Mouse (Mus musculus) lung, postnatal 36 days (tissue): ENCODE measurements around the gene Arhgef3.

Experiments used
- DNase-seq: peaks from one replicate; pipeline ENCODE4 v3.0.0; 2022; ENCODE audit warnings: mixed read lengths

Arhgef3 gene

DNA sequence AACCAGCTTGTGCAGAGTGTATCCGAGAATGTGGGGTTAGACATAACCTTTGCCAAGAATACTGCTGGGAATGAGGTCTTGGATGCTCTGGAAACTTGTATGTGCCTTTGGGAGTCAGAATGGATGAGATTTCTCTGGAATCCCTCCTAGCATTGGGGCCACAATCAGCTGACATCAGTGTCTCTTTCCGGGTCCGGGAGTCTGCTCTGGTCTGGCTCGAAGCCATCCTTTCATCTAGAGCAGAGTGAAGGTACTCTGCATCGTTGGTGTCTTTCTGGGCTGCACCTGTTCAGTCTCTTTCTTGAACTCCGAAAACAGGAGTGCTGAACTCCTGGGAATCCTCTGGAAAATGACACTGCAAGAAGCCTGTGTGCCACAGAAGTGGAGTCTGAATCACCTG, 1.3 kb downstream of the Arhgef3 start:
- peak; percentile 10 for DNase-seq

DNA sequence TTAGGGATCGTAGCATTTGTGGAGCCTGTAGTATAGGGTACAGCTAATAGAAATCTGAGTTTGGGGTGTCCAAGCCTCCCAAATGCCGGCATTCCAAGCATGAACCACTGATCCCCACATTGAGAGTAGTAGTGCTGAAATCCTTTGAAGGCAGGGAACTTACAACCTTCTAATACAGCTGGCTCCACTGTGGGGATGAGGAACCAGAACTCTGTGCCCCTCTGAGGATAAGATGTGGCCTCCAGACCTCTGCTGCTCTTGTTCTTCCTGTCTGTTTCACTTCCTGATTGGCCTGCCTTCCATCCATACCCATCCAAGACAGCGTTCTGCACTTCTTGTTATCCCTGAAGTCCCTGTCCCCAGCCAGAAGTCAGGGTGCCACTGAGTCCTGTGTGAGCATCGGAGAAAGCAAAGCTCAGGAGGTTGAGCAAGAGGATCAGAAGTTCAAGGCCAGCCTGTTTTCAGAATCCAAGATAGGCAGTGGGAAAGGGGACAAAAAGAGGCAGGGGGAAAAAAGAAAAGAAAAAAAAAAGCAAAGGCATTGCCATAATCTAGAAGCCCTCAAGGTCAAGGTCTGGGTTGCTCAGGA, 2.0 kb downstream of the Arhgef3 start:
- no peak for DNase-seq

DNA sequence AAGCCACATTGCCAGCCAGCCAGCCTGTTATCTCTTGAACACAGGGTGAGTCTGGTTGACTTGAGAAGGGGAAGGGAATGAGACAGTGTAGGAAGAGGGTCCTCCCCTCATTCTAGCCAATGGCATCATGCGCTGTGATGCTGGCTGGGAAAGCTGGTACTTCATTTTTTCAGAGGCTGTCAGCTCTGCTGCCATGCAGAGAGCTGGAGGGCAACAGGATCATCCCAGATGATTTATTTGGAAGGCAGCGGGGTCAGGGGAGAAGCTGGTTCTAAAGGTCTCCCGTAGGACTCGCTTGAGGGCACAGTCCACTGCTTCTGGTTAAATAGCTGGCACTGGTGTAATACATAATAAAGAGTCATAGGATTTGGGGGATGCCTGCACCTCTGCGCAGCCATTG, 3.8 kb downstream of the Arhgef3 start:
- no peak for DNase-seq

DNA sequence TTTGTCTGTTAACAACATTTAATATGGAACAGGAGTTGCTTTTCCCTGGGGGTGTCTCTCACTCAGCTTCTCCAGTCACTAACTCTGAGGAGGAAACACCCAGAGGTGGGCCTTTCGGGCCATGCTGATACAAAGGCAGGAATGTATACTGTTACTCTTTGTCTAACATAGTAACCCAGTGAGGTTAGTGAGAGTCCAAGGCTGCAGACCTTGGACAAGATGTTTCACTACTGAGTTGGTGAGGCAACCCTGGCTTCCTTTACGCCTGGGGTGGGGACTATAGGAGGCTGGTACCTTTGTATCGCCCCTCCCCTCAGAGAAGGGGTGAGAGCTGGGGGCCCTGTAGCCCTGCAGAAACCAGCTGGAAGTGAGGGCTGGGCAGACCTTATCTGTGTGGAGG, 7.9 kb downstream of the Arhgef3 start:
- DNase-seq = no peak

DNA sequence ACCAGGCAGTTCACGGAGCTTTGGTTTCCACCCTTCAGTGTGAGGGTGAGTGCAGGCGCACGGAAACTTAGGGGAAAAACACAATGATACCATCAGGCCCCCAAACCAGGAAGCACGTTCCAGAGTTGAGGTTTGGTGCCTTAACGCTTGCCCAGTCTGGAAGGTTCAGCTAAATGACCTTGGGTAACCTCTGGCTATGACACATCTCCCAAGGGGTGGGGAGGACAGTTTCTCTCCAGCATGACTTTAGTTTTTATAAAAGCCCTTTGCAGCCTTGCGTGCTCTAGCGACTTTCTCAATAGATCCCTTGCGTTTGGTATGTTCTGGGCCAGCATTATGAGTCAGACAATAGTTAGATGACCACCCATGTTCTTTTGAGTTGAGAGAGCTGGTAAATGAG, 8.8 kb downstream of the Arhgef3 start:
- peak; percentile 38 for DNase-seq

DNA sequence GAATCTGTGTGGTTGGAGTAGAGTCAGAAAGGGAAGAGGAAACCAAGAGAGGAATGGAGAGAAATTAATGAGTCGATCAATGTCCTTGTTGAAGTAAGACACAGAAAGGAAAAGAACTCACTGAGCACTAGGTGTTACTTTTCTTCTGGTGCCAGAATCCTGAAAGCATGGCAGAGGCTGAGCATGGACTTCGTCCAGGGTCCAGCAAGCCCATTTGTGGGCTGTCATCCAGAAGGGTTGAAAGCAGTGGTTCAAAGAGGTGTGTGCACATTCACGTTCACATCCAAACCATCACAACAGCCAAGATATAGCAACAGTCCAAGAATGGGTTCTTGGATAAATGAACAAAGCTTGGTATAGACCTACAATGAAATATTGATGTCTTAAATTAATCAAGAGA, 15.3 kb downstream of the Arhgef3 start:
- DNase-seq = no peak

DNA sequence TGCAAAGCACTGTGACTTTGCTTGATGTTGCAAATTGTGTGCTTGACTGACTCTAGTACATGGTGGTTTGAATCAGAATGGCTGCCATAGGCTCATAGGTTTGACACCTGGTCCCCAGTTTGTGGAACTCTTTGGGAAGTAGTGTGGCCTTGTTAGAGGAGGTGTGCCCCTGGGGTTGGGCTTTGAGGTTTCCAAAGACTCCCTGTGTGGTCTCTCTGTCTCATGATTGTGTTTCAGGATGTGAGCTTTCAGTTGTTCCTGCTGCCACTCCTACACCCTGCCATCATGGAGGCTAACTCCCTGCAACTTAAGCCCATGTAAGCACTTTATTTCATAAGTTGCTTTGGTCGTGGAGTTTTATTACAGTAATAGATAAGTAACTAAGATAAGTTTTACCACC, 16.0 kb downstream of the Arhgef3 start:
- DNase-seq = no peak

DNA sequence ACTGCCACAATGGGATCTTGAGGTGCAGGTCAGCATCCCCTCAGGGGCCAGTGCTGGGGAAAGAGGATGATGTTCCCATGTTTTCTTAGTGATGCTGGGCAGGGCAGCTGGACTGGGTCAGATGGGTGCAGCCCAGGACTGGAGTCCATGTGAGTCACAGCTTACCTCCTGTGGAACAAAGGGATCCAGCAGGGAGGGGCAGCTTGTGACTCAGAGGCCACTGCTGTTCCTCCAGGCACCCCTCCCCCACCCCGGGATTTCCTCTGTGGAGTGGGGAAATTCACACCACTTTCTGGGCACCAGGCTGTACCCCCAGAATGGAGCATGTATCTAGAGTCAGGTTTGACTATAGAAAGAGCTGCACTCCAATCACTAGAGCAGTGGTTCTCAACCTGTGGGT, 16.8 kb downstream of the Arhgef3 start:
- DNase-seq = no peak

DNA sequence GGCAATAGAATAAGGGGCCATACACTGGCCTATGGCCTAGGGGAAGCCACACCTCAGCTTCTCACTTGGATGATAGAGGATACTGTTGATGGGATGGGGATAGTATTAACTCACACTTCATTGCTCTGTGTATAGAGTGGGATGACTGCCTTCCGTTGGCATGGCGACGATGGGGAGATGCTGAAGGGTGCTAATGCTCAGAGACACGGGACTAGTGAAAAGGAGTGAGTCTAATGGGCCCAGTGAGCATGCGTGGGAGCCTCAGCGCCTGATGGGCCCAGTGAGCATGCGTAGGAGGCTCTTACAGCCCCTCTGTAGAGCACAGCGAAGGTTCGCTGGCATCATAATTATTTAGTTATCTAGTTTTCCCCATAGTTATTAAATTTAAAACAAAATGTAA, 24.2 kb downstream of the Arhgef3 start:
- DNase-seq = no peak

DNA sequence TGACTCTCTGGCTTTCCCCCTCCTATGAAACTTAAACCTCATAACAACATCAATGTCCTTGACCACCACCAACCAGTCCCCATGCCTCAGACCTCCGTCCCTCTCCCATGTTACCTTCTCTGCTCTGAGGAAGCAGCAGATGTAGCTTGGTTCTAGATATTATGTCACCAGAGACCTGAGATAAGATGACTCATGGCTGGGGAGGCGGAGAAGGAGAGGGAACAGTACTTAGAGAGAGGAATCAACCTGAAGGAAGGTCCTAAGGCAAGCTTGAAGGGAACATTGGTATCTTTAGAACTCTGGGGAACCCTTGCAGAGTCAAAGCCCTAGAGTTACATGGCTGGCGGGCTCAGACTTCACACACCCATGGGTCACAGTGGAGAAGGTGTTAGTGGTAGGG, 25.3 kb downstream of the Arhgef3 start:
- no peak for DNase-seq

DNA sequence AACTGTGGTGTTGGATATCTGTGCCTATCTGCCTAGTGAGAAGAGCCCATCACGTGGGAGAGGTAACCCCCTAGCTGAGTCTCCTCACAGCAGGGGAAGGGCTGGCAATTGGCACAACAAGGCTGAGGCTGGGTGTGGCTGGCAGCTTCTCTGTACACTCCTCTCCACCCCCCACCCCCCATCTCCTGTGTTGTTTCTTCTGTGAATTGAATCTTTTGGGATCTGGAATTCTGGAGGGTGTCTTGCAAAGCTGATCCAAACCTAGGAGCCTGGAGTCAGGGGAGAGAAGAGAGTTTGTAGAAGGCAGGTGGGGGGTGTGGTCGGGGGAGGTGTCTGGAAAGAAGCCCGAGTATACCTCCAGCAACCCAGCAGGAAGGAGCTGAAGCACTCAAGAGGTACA, 26.8 kb downstream of the Arhgef3 start:
- no peak for DNase-seq

DNA sequence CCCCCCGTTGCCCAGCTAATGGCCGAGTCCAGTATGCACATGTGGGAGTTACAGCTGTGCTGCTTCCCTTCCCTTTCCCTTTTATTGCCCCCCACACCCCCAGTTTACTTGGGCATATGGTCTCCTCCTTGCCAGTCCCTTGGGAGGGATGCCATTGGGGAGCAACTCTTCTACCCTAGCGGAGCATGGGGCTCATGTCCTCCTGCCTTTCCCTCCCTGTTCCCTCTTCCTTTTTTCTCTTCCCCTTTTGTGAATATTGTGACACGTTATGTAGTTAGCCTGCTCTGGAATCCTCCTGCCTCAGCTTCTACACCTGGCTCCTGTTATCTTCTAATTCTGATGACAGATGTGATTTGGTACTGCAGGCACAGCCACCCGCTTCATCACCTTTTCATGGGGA, 28.0 kb downstream of the Arhgef3 start:
- no peak for DNase-seq

DNA sequence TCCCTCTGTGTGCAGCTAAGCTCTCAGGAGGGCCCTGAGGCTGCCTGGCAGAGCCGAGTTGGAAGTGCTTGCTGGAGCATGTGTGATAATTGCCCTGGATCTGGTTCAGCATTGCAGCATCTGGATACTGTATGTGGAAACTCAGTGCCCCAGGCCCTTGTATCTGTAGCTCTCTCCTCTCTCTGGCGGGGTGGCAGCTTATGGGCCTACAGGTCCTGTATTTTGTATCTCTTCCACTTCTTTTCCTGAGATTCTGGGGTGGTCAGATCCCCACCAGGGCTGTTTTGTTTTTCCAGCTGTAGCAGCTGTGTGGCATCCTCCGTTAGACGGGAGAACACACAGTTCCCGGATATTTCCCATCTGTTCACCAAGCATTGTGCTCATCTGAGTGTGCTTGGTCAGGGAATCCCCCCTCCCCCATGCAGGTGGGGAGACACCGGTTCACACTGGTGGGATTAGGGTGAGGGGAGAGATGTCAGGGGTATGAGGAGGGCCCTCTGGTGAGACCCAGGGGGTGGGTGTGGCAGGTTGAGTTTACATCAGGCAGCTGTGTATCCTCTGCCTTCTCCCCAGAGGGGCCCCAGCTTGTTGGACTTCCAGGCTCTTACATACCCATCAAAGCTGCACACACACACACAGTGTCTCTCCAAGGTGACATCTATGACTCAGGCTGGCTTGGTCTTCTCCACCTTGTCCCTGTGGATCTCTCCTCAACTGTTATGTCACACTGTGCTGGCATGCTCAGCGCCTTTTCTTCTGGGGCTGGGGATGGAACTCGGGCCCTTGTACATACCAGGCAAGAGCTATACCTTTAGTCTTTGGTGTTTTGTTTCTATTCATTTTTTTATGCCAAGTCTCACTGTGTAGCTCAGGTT, 30.7 kb downstream of the Arhgef3 start:
- peak; percentile 45 for DNase-seq

DNA sequence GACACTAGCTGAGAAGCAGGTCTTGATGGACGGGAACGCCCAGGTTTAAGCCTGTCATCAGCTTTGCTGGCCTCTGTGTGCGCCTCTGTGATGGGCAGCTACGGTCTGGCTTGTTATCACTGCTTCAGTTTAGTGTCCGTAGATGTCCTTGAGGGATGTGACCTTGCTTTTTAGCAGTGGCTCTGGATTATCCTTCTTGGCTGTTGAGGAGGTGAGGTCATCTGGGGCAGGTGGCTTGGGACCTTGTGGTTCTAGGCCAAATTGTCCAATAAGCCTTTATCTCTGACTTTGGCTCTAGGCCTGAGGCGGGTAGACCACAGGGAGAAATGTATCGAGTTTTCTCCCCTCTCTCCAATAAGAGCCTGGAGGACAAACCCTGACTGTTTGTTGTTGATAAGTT, 33.0 kb downstream of the Arhgef3 start:
- DNase-seq = no peak

DNA sequence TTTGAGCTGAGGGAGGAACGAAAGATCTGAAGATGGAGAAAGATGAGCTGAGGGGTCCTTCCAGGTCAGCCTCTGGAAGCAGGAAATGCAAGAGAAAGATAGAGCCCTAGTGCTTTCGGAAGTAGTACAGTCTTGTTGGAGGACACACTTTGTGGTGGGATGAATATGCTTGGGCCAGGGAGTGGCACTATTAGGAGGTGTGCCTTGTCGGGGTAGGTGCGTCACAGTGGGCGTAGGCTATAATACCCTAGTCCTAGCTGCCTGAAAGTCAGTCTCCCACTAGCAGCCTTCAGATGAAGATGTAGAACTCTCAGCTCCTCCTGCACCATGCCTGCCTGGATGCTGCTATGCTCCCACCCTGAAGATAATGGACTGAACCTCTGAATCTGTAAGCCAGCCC, 34.7 kb downstream of the Arhgef3 start:
- no peak for DNase-seq

DNA sequence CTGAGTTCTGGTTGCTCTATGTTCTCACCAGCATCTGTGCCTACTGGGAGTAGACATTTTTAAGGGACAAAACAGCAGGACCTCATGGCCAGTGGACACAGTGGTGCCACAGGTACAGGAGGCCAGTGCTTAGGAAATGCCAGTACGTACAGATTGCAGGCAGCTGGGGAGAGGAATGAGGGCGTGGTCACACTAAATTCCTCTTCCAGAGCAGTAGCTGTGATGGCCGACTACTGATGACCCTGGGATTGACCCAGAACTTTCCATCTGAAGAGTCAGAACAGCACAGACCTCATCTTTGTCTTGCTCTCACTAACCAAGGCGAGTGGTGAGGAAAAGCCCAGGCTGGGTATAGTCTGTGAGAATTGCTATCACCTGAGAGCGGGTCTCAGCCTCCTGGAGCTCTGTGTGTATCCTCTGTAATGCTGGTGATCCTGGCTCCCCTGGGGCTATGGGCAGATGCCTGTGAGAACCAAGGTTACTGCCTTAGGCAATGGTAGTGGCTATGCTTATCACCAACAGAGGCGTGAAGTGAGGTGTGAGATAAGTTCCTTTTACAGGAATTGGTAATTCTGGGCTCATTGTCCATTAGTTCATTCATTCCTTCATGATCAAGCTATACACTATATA, 35.4 kb downstream of the Arhgef3 start:
- no peak for DNase-seq

DNA sequence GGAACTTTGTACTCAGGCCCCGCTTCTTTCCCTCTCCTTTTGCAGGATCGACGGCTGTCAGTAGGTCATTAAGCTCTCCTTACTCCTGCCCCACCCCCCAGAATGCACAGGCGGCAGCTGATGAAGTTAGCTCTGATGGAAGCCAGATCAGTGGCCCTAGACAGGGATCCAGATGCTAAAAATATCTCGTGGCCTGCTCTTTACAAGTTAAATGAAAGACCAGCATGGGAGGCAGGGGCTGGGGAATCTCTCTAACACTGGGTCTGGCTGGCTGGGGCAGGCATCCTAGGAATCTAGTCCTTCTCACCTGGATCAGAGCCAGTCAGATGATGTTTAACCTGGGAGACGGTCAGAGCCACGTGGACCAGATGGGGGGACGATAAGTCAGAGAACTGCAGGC, 36.7 kb downstream of the Arhgef3 start:
- peak; percentile 34 for DNase-seq

DNA sequence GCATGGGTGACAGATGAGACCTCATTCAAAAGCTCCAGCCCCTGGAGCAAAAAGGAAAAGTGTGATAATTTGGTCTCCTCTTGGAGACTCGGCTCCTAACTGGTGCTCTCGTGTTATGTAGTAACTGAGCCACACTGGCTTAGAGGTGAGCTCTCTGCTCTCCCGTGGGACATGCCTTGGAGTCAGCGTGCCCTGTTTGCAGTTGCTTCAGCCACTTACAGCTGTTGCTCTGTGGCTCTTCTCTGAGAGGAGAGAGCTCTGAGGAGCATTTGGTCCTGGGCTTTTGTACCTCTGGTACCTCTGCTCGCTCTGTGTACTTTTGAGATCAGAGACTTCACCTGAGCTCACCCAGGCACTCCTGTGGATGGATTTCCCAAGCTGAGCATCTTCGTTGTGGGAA, 40.4 kb downstream of the Arhgef3 start:
- DNase-seq = no peak

DNA sequence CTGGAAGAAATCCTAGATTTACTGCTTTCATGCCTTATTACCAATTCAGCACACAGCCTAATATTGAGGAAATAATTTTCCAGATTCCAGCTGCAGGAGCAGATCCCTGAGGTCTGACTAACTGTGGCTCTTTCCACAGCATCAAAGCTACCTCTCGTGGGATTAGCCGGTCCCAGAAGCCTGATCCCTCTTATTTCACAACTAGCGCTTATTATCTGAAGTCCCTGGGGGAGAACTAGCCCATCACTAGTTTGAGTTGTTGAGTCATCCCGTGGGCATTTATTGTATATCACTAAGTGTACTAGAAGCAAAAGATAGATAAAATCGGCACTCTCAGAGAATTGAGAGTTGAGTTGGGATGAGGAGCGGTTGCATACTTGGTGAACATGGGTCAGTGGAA, 41.3 kb downstream of the Arhgef3 start:
- DNase-seq = no peak

DNA sequence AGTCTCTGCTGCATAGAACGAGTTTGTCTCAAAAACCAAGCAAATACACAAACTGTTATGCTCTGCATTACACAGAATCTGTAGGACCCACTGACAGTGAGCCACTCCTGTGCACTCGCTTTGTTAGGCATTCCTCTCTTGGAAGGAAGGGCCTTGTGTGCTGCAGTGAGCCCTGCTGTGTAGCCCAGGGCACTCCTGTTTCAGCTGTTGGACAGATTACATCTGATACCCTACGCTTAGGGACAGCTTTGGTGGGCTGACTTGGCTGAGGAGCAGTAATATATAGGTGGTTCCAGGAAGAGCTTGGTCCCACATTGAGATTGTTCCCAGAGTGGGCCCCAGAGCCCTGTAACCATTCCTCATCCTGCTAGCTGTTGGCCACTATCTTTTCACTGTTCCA, 43.4 kb downstream of the Arhgef3 start:
- DNase-seq = no peak

DNA sequence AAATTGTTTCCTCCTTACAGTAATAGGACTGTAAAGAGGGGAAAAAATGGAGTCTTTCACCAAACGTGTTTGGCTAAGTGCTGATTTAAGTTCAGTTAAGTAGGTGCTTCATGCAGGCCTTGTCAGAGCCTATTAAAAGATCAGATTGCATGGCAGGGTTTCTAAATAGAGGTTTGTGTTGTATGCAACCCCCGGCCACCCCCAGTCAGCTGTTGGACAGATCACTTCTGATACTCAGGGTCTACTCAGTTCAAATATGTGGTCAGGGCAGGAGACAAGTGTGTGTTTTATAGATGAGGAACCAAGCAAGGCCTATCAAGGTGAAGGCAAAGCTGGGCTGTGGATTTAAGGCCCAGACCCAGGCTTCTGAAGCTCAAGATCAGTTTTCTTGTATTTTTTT, 44.1 kb downstream of the Arhgef3 start:
- no peak for DNase-seq

DNA sequence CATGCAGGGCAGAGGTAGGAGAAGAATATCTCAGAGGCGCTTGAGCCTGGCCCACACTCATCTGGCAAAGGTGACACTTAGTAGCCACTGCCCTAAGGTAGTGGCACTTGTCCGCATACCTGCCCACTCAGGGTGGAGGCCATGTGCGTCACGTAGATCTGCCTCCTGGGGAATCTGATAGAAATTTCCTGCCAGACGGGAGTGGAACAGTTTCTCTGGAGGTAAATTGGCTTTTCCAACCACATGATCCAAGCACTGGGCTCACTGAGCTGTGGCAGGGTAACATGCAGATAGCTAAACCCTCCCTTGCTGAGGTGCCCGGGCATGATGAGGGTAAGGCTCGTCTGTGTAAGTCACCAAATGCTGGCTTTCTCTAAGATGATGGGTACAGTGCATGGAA, 46.1 kb downstream of the Arhgef3 start:
- no peak for DNase-seq

DNA sequence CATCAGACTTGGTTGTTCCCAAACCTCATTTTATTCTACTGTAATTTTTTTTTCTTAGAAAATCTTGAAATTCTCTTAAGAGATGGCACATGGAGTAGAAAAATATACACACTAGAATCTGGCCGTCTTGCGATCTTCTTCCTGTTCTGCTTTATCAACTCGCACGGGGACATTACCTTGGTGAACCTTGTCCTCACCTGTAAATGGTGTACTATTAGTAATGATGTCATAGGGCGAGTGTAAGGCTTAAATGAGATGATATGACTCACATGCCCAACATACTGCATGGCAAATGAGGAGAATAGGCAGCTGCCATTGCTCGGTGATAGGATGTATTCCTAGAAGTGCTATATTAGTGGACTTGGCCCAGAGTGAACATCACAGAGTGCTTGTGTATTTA, 49.9 kb downstream of the Arhgef3 start:
- no peak for DNase-seq

DNA sequence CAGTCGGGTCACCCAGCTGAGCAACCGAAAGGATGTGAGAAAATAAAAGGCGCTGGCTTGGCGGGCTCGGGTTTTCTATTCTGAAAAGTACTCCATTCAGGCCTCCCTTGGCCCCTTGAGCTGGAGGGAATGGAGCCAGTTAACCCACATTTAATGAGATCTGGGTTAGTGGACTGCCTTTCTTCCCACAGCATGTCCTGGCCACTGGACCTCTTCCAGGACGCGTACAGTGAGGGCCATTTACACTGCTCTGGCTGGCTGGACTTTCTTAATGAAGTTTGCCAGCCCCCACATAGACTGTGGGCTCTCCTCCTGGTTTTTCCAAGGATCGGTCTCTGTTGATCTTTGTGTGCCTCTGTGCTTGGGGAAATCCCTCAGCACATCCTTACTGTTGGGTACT, 52.1 kb downstream of the Arhgef3 start:
- DNase-seq = no peak
